Mouse (Mus musculus) liver, embryonic 12.5 days (tissue): ENCODE data around the gene Ttc7b. TPM values are rescaled to one million over a fixed set of nuclear protein-coding genes. Genes with fewer than 3 reads are reported as not detected.

Experiments used
- ATAC-seq: fragments of 200-750 bp; cut with Nextera tagmentation; 2 replicates; pipeline ENCODE4 v1.8.0; 2017; ENCODE audit warnings: moderate number of reproducible peaks, mild to moderate bottlenecking, moderate library complexity
- H3K27ac ChIP-seq: fragments of 300-500 bp; sonication (generic); 2 replicates; pipeline ENCODE4 v1.5.1; 2016; ENCODE audit warnings: mild to moderate bottlenecking
- H3K27me3 ChIP-seq: fragments of 300-500 bp; sonication (generic); replicated peaks from 2 replicates; pipeline ENCODE4 v1.6.1; 2016; ENCODE audit warnings: mild to moderate bottlenecking, moderate library complexity
- H3K36me3 ChIP-seq: fragments of 300-500 bp; sonication (generic); 2 replicates; pipeline ENCODE4 v1.6.1; 2016; ENCODE audit warnings: mild to moderate bottlenecking, moderate library complexity
- H3K4me1 ChIP-seq: fragments of 300-500 bp; sonication (generic); 2 replicates; pipeline ENCODE4 v1.6.1; 2016
- H3K4me2 ChIP-seq: fragments of 300-500 bp; sonication (generic); 2 replicates; pipeline ENCODE4 v1.6.1; 2016; ENCODE audit warnings: mild to moderate bottlenecking, moderate library complexity
- H3K4me3 ChIP-seq: fragments of 300-500 bp; sonication (generic); 2 replicates; pipeline ENCODE4 v1.5.1; 2016; ENCODE audit warnings: mild to moderate bottlenecking, moderate library complexity
- H3K9ac ChIP-seq: fragments of 300-500 bp; sonication (generic); 2 replicates; pipeline ENCODE4 v1.6.1; 2016; ENCODE audit warnings: mild to moderate bottlenecking, moderate library complexity
- H3K9me3 ChIP-seq: fragments of 300-500 bp; sonication (generic); replicated peaks from 2 replicates; pipeline ENCODE4 v1.6.1; 2016; ENCODE audit warnings: mild to moderate bottlenecking, moderate library complexity
- WGBS: fragments of 180-500 bp; shearing (Covaris S2); methylation state at CpG from one replicate; pipeline ENCODE4 v1.1.7; 2016; ENCODE audit not compliant: insufficient replicate concordance; 5-methylcytosine and 5-hydroxymethylcytosine counted together
- polyA plus RNA-seq: library from polyadenylated mRNA; unstranded; fragments of >200 nt; fragmentation: Nextera tagmentation; extraction: Ambion mirVana; gene quantifications from 2 replicates; pipeline ENCODE4 v1.2.1, GENCODE M21; 2016

Gene Ttc7b
- polyA plus RNA-seq, 1 experiment from 2014 or later, result 2.2 TPM

GRCm38 (mm10) chr12:100392466-100392865 is 128.2 kb downstream of the Ttc7b start:
- Histone ChIP-seq H3K36me3 (peaks cover 20% of the 10 kb centered on the region), H3K4me2 (no peak overlapping the region), H3K4me3 (no peak overlapping the region), H3K27ac (no peak overlapping the region), H3K4me1 (peaks cover 17% of the 10 kb centered on the region), H3K9ac (no peak overlapping the region), H3K27me3 (no peaks in the 10 kb centered on the region), H3K9me3 (no peaks in the 10 kb centered on the region)
- no peak for ATAC-seq
- 82% methylated on average over 5 of the region's 5 CpGs for WGBS

- no peaks in the 10 kb centered on the region for H3K27me3 ChIP-seq
- peak; percentile 53; the same call in 1 of the 2 replicates for ATAC-seq
- H3K4me3 ChIP-seq, result no peak overlapping the region
- no peak overlapping the region for H3K9ac ChIP-seq
- H3K36me3 ChIP-seq, result peaks cover 24% of the 10 kb centered on the region
- H3K27ac ChIP-seq, result no peak overlapping the region
- H3K4me1 ChIP-seq, result peaks cover 17% of the 10 kb centered on the region
- 52% methylated on average over 9 of the region's 9 CpGs for WGBS
- H3K9me3 ChIP-seq, result no peaks in the 10 kb centered on the region
- no peak overlapping the region for H3K4me2 ChIP-seq
Observed at GRCm38 (mm10) chr12:100391890-100392289, 128.7 kb downstream of the Ttc7b start.

GRCm38 (mm10) chr12:100389878-100390710 is 130.5 kb downstream of the Ttc7b start:
- peaks cover 17% of the 10 kb centered on the region for H3K4me1 ChIP-seq

GRCm38 (mm10) chr12:100386259-100386658 is 134.4 kb downstream of the Ttc7b start:
- Histone ChIP-seq H3K9me3 (no peaks in the 10 kb centered on the region), H3K27ac (no peak overlapping the region), H3K36me3 (peaks cover 20% of the 10 kb centered on the region), H3K4me2 (no peak overlapping the region), H3K27me3 (no peaks in the 10 kb centered on the region), H3K4me1 (no peaks in the 10 kb centered on the region), H3K4me3 (no peak overlapping the region), H3K9ac (no peak overlapping the region)
- whole genome bisulfite sequencing, result 77% methylated on average over 3 of the region's 3 CpGs
- ATAC-seq, result no peak

More at GRCm38 (mm10) chr12:100389878-100390710, 130.5 kb downstream of the Ttc7b start:
- Histone ChIP-seq H3K36me3 (peaks cover 24% of the 10 kb centered on the region), H3K4me3 (no peak overlapping the region), H3K9ac (no peak overlapping the region), H3K9me3 (no peaks in the 10 kb centered on the region), H3K27ac (no peak overlapping the region), H3K27me3 (no peaks in the 10 kb centered on the region), H3K4me2 (no peak overlapping the region)
- ATAC-seq, result no peak
- 76% methylated on average over 12 of the region's 12 CpGs for WGBS

GRCm38 (mm10) chr12:100382526-100382925 is 138.1 kb downstream of the Ttc7b start:
- no peak for ATAC-seq
- peaks cover 13% of the 10 kb centered on the region; the same call in 1 of the 2 replicates for H3K36me3 ChIP-seq
- no peak overlapping the region for H3K4me2 ChIP-seq
- H3K9me3 ChIP-seq, result no peaks in the 10 kb centered on the region
- H3K4me3 ChIP-seq, result no peak overlapping the region
- H3K27me3 ChIP-seq, result no peaks in the 10 kb centered on the region
- no peaks in the 10 kb centered on the region for H3K4me1 ChIP-seq
- H3K27ac ChIP-seq, result no peak overlapping the region
- no peak overlapping the region for H3K9ac ChIP-seq

- H3K27me3 ChIP-seq, result no peaks in the 10 kb centered on the region
- no peaks in the 10 kb centered on the region for H3K9me3 ChIP-seq
- H3K4me2 ChIP-seq, result no peak overlapping the region
- H3K4me3 ChIP-seq, result no peak overlapping the region
- H3K9ac ChIP-seq, result no peak overlapping the region
- no peak for ATAC-seq
- no peaks in the 10 kb centered on the region for H3K4me1 ChIP-seq
- peaks cover 8% of the 10 kb centered on the region; the same call in 1 of the 2 replicates for H3K36me3 ChIP-seq
- WGBS, result 85% methylated on average over 6 of the region's 6 CpGs
- H3K27ac ChIP-seq, result no peak overlapping the region
Observed at GRCm38 (mm10) chr12:100381941-100382340, 138.7 kb downstream of the Ttc7b start.

GRCm38 (mm10) chr12:100380697-100381291 is 139.8 kb downstream of the Ttc7b start:
- 74% methylated on average over 14 of the region's 14 CpGs for WGBS
- no peaks in the 10 kb centered on the region for H3K9me3 ChIP-seq
- no peak overlapping the region for H3K4me2 ChIP-seq
- H3K4me1 ChIP-seq, result no peaks in the 10 kb centered on the region
- no peak for ATAC-seq
- H3K4me3 ChIP-seq, result no peak overlapping the region
- no peak overlapping the region for H3K27ac ChIP-seq
- H3K36me3 ChIP-seq, result 0 out of 2 replicates have a peak, but pooled peaks cover 8% of the 10 kb centered on the region
- no peak overlapping the region for H3K9ac ChIP-seq
- H3K27me3 ChIP-seq, result no peaks in the 10 kb centered on the region

- Histone ChIP-seq H3K9ac (no peak overlapping the region), H3K9me3 (no peaks in the 10 kb centered on the region), H3K4me3 (no peak overlapping the region), H3K4me2 (no peak overlapping the region), H3K4me1 (no peaks in the 10 kb centered on the region), H3K27me3 (no peaks in the 10 kb centered on the region), H3K27ac (no peak overlapping the region), H3K36me3 (peaks cover 6% of the 10 kb centered on the region; the same call in 1 of the 2 replicates)
- WGBS, result 84% methylated on average over 1 of the region's 1 CpGs
- no peak for ATAC-seq
Observed at GRCm38 (mm10) chr12:100379833-100380232, 140.8 kb downstream of the Ttc7b start.

- no peaks in the 10 kb centered on the region for H3K27me3 ChIP-seq
- no peaks in the 10 kb centered on the region for H3K4me1 ChIP-seq
- H3K36me3 ChIP-seq, result peaks cover 4% of the 10 kb centered on the region; the same call in 1 of the 2 replicates
- 62% methylated on average over 2 of the region's 2 CpGs for WGBS
- H3K27ac ChIP-seq, result no peak overlapping the region
- H3K9ac ChIP-seq, result no peak overlapping the region
- no peak overlapping the region for H3K4me2 ChIP-seq
- no peak overlapping the region for H3K4me3 ChIP-seq
- ATAC-seq, result no peak
- no peaks in the 10 kb centered on the region for H3K9me3 ChIP-seq
Observed at GRCm38 (mm10) chr12:100378266-100378665, 142.4 kb downstream of the Ttc7b start.

- H3K36me3 ChIP-seq, result peaks cover 6% of the 10 kb centered on the region
- no peak overlapping the region for H3K4me3 ChIP-seq
- WGBS, result 64% methylated on average over 1 of the region's 1 CpGs
- no peak overlapping the region for H3K27ac ChIP-seq
- no peak overlapping the region for H3K4me2 ChIP-seq
- H3K27me3 ChIP-seq, result no peaks in the 10 kb centered on the region
- no peak for ATAC-seq
- no peaks in the 10 kb centered on the region for H3K4me1 ChIP-seq
- no peaks in the 10 kb centered on the region for H3K9me3 ChIP-seq
- no peak overlapping the region for H3K9ac ChIP-seq
Observed at GRCm38 (mm10) chr12:100377791-100378190, 142.8 kb downstream of the Ttc7b start.

- no peak overlapping the region for H3K4me3 ChIP-seq
- WGBS, result 68% methylated on average over 8 of the region's 8 CpGs
Observed at GRCm38 (mm10) chr12:100375801-100376200, 144.8 kb downstream of the Ttc7b start.

GRCm38 (mm10) chr12:100372785-100373184 is 147.8 kb downstream of the Ttc7b start:
- peaks cover 26% of the 10 kb centered on the region for H3K36me3 ChIP-seq
- no peak overlapping the region for H3K27ac ChIP-seq
- no peak overlapping the region for H3K4me2 ChIP-seq
- ATAC-seq, result no peak
- no peak overlapping the region for H3K4me3 ChIP-seq
- H3K4me1 ChIP-seq, result no peaks in the 10 kb centered on the region
- H3K9me3 ChIP-seq, result no peaks in the 10 kb centered on the region
- no peak overlapping the region for H3K9ac ChIP-seq
- WGBS, result 63% methylated on average over 7 of the region's 7 CpGs
- no peaks in the 10 kb centered on the region for H3K27me3 ChIP-seq

More at GRCm38 (mm10) chr12:100375801-100376200, 144.8 kb downstream of the Ttc7b start:
- H3K4me2 ChIP-seq, result no peak overlapping the region
- H3K27ac ChIP-seq, result no peak overlapping the region
- H3K27me3 ChIP-seq, result no peaks in the 10 kb centered on the region
- no peaks in the 10 kb centered on the region for H3K9me3 ChIP-seq
- H3K4me1 ChIP-seq, result no peaks in the 10 kb centered on the region
- H3K9ac ChIP-seq, result no peak overlapping the region
- ATAC-seq, result no peak
- H3K36me3 ChIP-seq, result peaks cover 15% of the 10 kb centered on the region
